Mouse (Mus musculus) MEL (cell line): ENCODE measurements around the gene Cdh13.

ENCODE experiments used
- HCFC1 ChIP-seq: IDR thresholded peaks from 2 replicates; pipeline ENCODE4 v1.6.1; 2012; ENCODE audit warnings: low read depth, mild to moderate bottlenecking, inconsistent platforms, low read length, improper control_type of control experiment, moderate library complexity
- TBP ChIP-seq: IDR thresholded peaks from 2 replicates; pipeline ENCODE4 v1.8.0; 2011; ENCODE audit warnings: low read depth, low read length, improper control_type of control experiment

GRCm38 (mm10) chr8:119224547-119224946 lies 941.0 kb downstream of the Cdh13 start:
- TF ChIP-seq HCFC1 (no peak), TBP (no peak)
